Mouse (Mus musculus) heart, adult 2 months (tissue): ENCODE results near the gene Ube2v1. TPM values are rescaled to one million over a fixed set of nuclear protein-coding genes. Genes with fewer than 3 reads are reported as not detected.

Source experiments
- DNase-seq, 2 experiments: peaks; one replicate each; pipeline ENCODE4 v3.0.0; 2021
- H3K27ac ChIP-seq: fragments of 200-600 bp; 2 replicates; pipeline ENCODE4 v1.8.1; 2022
- H3K27me3 ChIP-seq: fragments of 200-500 bp; 2 replicates; pipeline ENCODE4 v1.6.1; 2012; ENCODE audit warnings: mild to moderate bottlenecking, low read length, inconsistent platforms, mixed read lengths; ENCODE audit not compliant: control insufficient read depth, insufficient read depth
- H3K36me3 ChIP-seq: fragments of 200-500 bp; 2 replicates; pipeline ENCODE4 v1.6.1; 2012; ENCODE audit warnings: low read length, inconsistent platforms; ENCODE audit not compliant: control insufficient read depth, insufficient read depth
- H3K4me1 ChIP-seq: fragments of 200-500 bp; 2 replicates; pipeline ENCODE4 v1.6.1; 2011; ENCODE audit warnings: low read length; ENCODE audit not compliant: control insufficient read depth, insufficient read depth
- H3K4me3 ChIP-seq: fragments of 200-600 bp; 2 replicates; pipeline ENCODE4 v1.8.1; 2022
- H3K79me2 ChIP-seq: fragments of 200-500 bp; replicated peaks from 2 replicates; pipeline ENCODE4 v1.6.1; 2012; ENCODE audit warnings: mild to moderate bottlenecking, inconsistent platforms, low read length, moderate library complexity, mixed read lengths; ENCODE audit not compliant: control insufficient read depth, insufficient read depth
- H3K9ac ChIP-seq: fragments of 200-500 bp; 2 replicates; pipeline ENCODE4 v1.6.1; 2012; ENCODE audit warnings: low read depth, mild to moderate bottlenecking, control low read depth, inconsistent platforms, low read length, mixed read lengths
- CTCF ChIP-seq: fragments of 200-600 bp; IDR thresholded peaks from 2 replicates; pipeline ENCODE4 v1.8.1; 2022; ENCODE audit warnings: antibody characterized with exemption, mild to moderate bottlenecking, moderate library complexity
- EP300 ChIP-seq: fragments of 200-500 bp; IDR thresholded peaks from 2 replicates; pipeline ENCODE4 v1.6.1; 2011; ENCODE audit warnings: low read depth, low read length, control low read depth; ENCODE audit not compliant: insufficient read depth
- POLR2A ChIP-seq: fragments of 200-500 bp; IDR thresholded peaks from 2 replicates; pipeline ENCODE4 v1.6.1; 2011; ENCODE audit warnings: mild to moderate bottlenecking, low read depth, low read length, control low read depth; ENCODE audit not compliant: insufficient read depth
- WGBS: fragments of 180-500 bp; shearing (Covaris S2); methylation state at CpG from one replicate; pipeline ENCODE4 v1.1.7; 2018; 5-methylcytosine and 5-hydroxymethylcytosine counted together
- intact Hi-C: fragments of 180-260 bp; cut with DNase I; formaldehyde crosslinking; loops from one replicate; pipeline ENCODE4 v1.15.1; 2025
- polyA plus RNA-seq: library from polyadenylated mRNA; depleted of rRNA; stranded (reverse); fragments of >200 nt; gene quantifications from 2 replicates; pipeline ENCODE4 v1.2.3, GENCODE M21; 2012
- total RNA-seq, 2 experiments: library from RNA; stranded (reverse); gene quantifications; 2 replicates each; pipeline ENCODE4 v1.2.3; 2021

Ube2v1 gene
- total and polyA plus RNA-seq, 3 experiments, result 101 to 121 (median 118) TPM

DNA sequence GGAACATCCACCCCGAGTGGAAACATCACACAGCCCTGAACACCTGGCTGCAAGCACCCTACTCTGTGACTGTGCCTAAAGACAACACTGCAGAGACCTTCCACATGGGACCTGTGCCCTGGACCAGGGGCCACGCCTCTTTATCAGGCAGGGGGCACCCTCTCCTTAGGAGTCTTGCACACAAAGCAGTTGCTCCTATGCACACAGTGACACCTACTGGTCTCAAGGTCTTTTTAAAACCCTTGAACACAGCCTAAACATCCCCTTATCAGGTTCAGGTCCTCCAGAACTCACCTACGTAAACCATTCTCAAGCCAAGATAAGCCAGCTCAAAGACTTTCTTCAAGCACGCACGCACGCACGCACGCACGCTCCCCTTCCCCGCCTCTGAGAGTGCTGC is 20.6 kb downstream of the Ube2v1 start:
- Histone ChIP-seq H3K36me3 (no peaks in the 10 kb centered on the region), H3K27ac (no peak overlapping the region), H3K27me3 (no peaks in the 10 kb centered on the region), H3K4me3 (no peak overlapping the region), H3K79me2 (peaks cover 2% of the 10 kb centered on the region; the same call in 1 of the 2 replicates), H3K4me1 (no peaks in the 10 kb centered on the region), H3K9ac (no peak overlapping the region)
- TF ChIP-seq CTCF (peak; percentile 29), EP300 (no peak)
- no peak for DNase-seq
- intact Hi-C loops, result no loop called here
- 87% methylated on average over 10 of the region's 10 CpGs for WGBS

GRCm38 (mm10) chr2:167606745-167607123 is 25.2 kb downstream of the Ube2v1 start:
- Histone ChIP-seq H3K9ac (no peak overlapping the region), H3K4me3 (no peak overlapping the region), H3K36me3 (no peaks in the 10 kb centered on the region), H3K4me1 (peaks cover 1% of the 10 kb centered on the region), H3K79me2 (no peaks in the 10 kb centered on the region), H3K27ac (no peak overlapping the region), H3K27me3 (no peaks in the 10 kb centered on the region)
- TF ChIP-seq CTCF (no peak), POLR2A (no peak), EP300 (no peak)
- 64% methylated on average over 4 of the region's 4 CpGs for WGBS
- no peak for DNase-seq
- intact Hi-C loops, result no loop called here

GRCm38 (mm10) chr2:167605817-167606744 is 25.8 kb downstream of the Ube2v1 start:
- H3K9ac ChIP-seq, result no peak overlapping the region
- 72% methylated on average over 17 of the region's 17 CpGs for WGBS
- no peak for TF ChIP-seq CTCF
- no peak for TF ChIP-seq EP300
- no peak for TF ChIP-seq POLR2A
- no peak overlapping the region for H3K27ac ChIP-seq
- peaks cover 3% of the 10 kb centered on the region for H3K4me1 ChIP-seq
- H3K36me3 ChIP-seq, result no peaks in the 10 kb centered on the region
- H3K27me3 ChIP-seq, result no peaks in the 10 kb centered on the region
- intact Hi-C loops, result loop anchor here (1.0 kb wide), 2 partner anchors 69 to 74 kb away; no protein-coding TSS in a partner anchor
- H3K4me3 ChIP-seq, result no peak overlapping the region
- no peak for DNase-seq
- H3K79me2 ChIP-seq, result no peaks in the 10 kb centered on the region

DNA sequence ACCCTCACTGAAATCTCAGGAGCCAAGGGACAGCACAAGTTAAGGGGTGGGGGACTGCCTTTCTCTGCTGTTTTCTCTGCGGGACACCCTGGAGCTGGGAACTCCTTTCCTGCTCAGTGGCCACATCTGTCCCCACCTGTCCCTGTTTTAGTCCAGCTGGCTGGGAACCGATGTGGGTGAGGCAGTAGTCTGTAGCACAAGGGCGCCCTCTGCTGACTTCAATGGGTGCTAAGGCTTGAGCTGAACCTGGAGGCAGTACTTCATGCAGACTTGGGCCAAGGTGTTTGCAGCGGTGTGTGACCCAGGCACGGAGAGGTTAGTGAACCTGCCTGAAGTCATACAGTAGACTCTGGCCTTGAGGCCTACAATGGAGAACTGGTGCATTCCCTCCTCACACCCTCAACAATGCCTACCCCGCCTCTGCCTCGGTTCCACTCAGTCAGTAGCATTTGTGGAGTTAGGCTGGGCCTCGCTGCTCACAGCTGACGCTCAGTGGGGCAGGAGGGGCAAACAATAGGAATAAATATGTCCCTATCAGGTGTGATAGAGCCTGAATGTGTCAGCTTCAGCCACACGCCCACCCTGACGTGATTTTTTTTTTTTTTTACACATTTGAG is 26.6 kb downstream of the Ube2v1 start:
- Histone ChIP-seq H3K27ac (no peak overlapping the region), H3K4me3 (no peak overlapping the region), H3K9ac (no peak overlapping the region), H3K4me1 (peaks cover 3% of the 10 kb centered on the region), H3K36me3 (no peaks in the 10 kb centered on the region), H3K27me3 (no peaks in the 10 kb centered on the region), H3K79me2 (no peaks in the 10 kb centered on the region)
- TF ChIP-seq POLR2A (peak; percentile 34; the same call in 1 of the 2 replicates), EP300 (peak; percentile 99), CTCF (peak; percentile 95)
- WGBS, result 31% methylated on average over 11 of the region's 11 CpGs
- DNase-seq, result peak; percentile 88 to 93
- intact Hi-C loops, result loop anchor here (1.0 kb wide), 2 partner anchors 68 to 73 kb away; no protein-coding TSS in a partner anchor

- no peaks in the 10 kb centered on the region for H3K36me3 ChIP-seq
- intact Hi-C loops, result no loop called here
- no peak overlapping the region for H3K4me3 ChIP-seq
- H3K9ac ChIP-seq, result no peak overlapping the region
- peak; percentile 42 to 48 for DNase-seq
- TF ChIP-seq EP300 (no peak), CTCF (peak; percentile 51), POLR2A (no peak)
- 72% methylated on average over 5 of the region's 5 CpGs for WGBS
- H3K79me2 ChIP-seq, result no peaks in the 10 kb centered on the region
- peaks cover 3% of the 10 kb centered on the region for H3K4me1 ChIP-seq
- no peaks in the 10 kb centered on the region for H3K27me3 ChIP-seq
- no peak overlapping the region for H3K27ac ChIP-seq
Measured at GRCm38 (mm10) chr2:167602978-167603377, 28.9 kb downstream of the Ube2v1 start.

DNA sequence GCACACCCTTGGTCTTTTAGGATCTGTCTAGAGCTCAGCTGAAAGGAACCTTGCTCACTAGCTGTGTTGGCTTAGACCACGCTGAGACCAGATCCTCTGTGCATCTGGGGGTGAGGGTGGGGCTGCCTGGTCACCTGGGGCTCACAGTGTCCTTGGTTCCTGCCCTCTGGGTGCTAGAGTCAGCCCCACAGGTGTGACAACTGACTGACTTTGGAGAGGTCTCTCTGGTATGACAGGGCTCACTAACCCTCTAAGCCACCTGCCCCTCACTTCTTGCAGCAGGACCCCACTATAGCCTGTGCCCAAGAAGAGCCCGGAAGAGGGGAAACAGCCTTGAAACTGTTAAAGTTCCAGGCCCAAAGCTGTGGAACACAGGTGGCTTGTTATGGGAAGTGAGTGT is 29.5 kb downstream of the Ube2v1 start:
- no peak for DNase-seq
- Histone ChIP-seq H3K27me3 (no peaks in the 10 kb centered on the region), H3K4me1 (peaks cover 3% of the 10 kb centered on the region), H3K36me3 (no peaks in the 10 kb centered on the region), H3K4me3 (no peak overlapping the region), H3K9ac (no peak overlapping the region), H3K27ac (no peak overlapping the region), H3K79me2 (no peaks in the 10 kb centered on the region)
- intact Hi-C loops, result no loop called here
- 84% methylated on average over 2 of the region's 2 CpGs for WGBS
- no peak for TF ChIP-seq POLR2A
- no peak for TF ChIP-seq CTCF
- TF ChIP-seq EP300, result no peak
